Mouse (Mus musculus) cerebellum, adult 18-20 months (tissue): Measurements from ENCODE around the gene Ap1m1.
A peak's percentile ranks its signal among the peaks of the same experiment; 100 is the strongest.

Experiments used
- DNase-seq, 2 experiments: peaks; one replicate each; pipeline ENCODE4 v3.0.0; 2021

Ap1m1 gene

GRCm38 (mm10) chr8:72239499-72240402, at the start of gene Ap1m1:
Ap1m1 (plus strand) TSS chr8:72240018.
- DNase-seq = peak; percentile 98

- no peak for DNase-seq
These were observed 49.6 kb upstream of the Ap1m1 start for GRCm38 (mm10) chr8:72190215-72190539.

- DNase-seq = no peak
These were observed 47.8 kb upstream of the Ap1m1 start for GRCm38 (mm10) chr8:72192065-72192464.

- no peak for DNase-seq
These were observed 41.8 kb upstream of the Ap1m1 start for GRCm38 (mm10) chr8:72197997-72198396.

GRCm38 (mm10) chr8:72208582-72208981, 31.2 kb upstream of the Ap1m1 start:
- no peak for DNase-seq

GRCm38 (mm10) chr8:72210222-72210621, 29.6 kb upstream of the Ap1m1 start:
- DNase-seq = no peak

- DNase-seq = no peak
These were observed 29.1 kb upstream of the Ap1m1 start for GRCm38 (mm10) chr8:72210710-72211109.

GRCm38 (mm10) chr8:72211846-72212245, 28.0 kb upstream of the Ap1m1 start:
- no peak for DNase-seq

- no peak for DNase-seq
These were observed 27.1 kb upstream of the Ap1m1 start, which contains the start of gene Cib3 for GRCm38 (mm10) chr8:72212751-72213150. Cib3 (minus strand) TSS chr8:72212837.

GRCm38 (mm10) chr8:72213536-72213935, 26.3 kb upstream of the Ap1m1 start, which contains the start of gene Gm11034:
Gm11034 (minus strand) TSS chr8:72213636.
- DNase-seq = no peak

- DNase-seq = no peak
These were observed 24.8 kb upstream of the Ap1m1 start for GRCm38 (mm10) chr8:72215060-72215459.

- no peak for DNase-seq
These were observed 23.9 kb upstream of the Ap1m1 start for GRCm38 (mm10) chr8:72215871-72216270.

GRCm38 (mm10) chr8:72218781-72219540, 20.9 kb upstream of the Ap1m1 start:
- DNase-seq = no peak

GRCm38 (mm10) chr8:72219541-72220363, 20.1 kb upstream of the Ap1m1 start, which contains the start of gene Fam32a:
Fam32a (plus strand) TSS chr8:72219730.
- DNase-seq = peak; percentile 85 to 90

- DNase-seq = no peak
These were observed 19.1 kb upstream of the Ap1m1 start for GRCm38 (mm10) chr8:72220758-72221157.

- DNase-seq = no peak
These were observed 17.2 kb upstream of the Ap1m1 start for GRCm38 (mm10) chr8:72222656-72223055.

- no peak for DNase-seq
These were observed 565 bp downstream of the Ap1m1 start for GRCm38 (mm10) chr8:72240403-72240763.

GRCm38 (mm10) chr8:72240951-72241350, 1.1 kb downstream of the Ap1m1 start:
- peak; percentile 13 to 35 for DNase-seq

GRCm38 (mm10) chr8:72242226-72242625, 2.4 kb downstream of the Ap1m1 start:
- DNase-seq = no peak

- DNase-seq = no peak
These were observed 4.8 kb downstream of the Ap1m1 start for GRCm38 (mm10) chr8:72244610-72245009.

- DNase-seq = no peak
These were observed 17.5 kb downstream of the Ap1m1 start for GRCm38 (mm10) chr8:72257171-72257901.

GRCm38 (mm10) chr8:72257902-72258238, 18.1 kb downstream of the Ap1m1 start:
- no peak for DNase-seq
